Mouse (Mus musculus): Measurements from ENCODE around the gene Mapk1. TPM values are rescaled to one million over a fixed set of nuclear protein-coding genes. Genes with fewer than 3 reads are reported as not detected.

Gene Mapk1
- total RNA-seq, 4 experiments from 2014 or later, result 104 to 111 (median 104) TPM

DNA sequence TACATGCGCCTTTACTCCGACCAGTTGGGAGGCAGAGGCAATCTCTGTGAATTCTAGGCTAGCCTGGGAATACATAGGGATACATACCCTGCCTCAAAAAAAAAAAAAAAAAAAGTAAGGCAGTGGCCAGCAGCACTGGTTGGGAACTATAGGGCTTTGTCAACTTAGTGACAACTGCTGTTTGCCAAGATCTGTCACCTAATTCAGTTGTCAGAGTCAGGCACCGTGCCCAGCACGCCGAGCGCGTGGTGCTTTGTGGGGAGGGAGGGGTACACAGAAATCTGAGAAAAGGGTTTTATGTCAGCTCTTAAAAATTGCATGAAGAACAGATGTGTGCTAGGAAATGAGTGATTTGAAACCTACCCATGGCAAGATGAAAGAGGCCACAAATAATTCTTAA is 94.9 kb downstream of the Mapk1 start:
- no peak for DNase-seq (ENCODE audit: low spot score)

DNA sequence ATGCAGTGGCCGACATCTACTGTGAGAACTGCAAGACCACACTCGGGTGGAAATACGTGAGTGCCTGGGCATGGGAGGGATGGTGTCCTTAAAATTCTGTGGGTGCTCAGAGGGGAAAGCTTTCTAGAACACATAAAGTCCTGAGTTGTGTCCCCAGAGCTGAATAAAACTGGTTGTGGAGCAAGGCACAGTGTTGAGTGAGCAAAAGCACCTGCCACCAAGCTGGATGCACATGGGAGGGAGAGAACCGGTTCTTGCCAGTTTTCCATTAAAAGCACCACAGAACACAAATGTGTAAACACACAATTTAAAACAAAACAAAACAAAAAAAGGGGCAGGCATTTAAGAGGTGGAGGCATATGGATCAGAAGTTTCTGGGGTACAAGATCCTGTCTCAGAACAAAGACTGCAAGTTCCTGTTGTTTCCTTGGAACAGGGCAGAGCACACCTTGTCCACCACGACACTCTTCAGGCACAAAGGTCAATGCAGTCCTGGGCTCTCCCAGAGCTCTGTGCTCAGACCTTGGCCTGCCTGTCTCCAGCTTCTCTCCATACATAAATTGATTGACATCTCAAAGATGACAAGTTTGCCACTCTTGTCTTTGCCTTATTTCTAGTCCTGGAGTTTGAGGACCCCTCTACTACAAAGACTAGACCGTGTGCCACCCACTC is 99.1 kb downstream of the Mapk1 start:
- DNase-seq (ENCODE audit: low spot score), result no peak

DNA sequence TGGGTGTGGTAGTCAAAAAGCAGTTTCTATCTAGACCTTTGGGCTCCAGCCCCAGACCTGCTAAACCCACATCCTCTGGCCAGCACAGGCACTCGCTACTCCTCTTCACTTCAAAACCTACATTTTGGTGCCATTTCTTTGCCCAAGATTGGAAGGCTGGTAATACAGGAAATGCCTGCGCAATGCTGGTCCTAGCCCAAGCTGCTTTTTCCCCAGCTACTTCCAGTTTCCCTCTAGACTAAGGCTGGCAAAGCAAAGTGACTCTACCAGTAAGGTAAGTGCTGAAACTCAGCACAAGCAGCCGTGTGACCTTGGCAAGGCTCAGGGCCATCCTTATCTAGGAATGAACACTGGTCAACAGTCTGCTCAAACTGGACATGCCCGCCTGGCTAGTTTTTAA is 102.5 kb downstream of the Mapk1 start:
- DNase-seq (ENCODE audit: low spot score), result peak; percentile 17

DNA sequence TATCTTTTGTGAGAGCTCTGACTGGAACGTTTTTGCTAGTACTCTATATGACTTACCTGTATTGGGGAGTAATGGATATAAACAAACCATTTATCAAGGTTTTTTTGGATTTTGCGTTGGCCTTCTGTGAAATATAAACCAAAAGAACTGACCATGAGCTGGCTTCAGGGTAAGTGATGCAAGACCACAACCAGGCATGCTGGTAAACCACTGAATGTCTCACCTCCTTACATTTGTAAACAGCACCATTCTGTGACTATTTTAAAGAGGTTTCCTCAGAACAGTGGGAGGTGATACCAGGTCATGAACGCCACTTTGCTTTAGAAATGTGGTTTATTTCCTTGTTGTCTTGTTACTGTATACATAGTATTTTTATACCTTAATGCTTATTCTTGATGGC is 103.1 kb downstream of the Mapk1 start:
- DNase-seq (ENCODE audit: low spot score), result no peak

DNA sequence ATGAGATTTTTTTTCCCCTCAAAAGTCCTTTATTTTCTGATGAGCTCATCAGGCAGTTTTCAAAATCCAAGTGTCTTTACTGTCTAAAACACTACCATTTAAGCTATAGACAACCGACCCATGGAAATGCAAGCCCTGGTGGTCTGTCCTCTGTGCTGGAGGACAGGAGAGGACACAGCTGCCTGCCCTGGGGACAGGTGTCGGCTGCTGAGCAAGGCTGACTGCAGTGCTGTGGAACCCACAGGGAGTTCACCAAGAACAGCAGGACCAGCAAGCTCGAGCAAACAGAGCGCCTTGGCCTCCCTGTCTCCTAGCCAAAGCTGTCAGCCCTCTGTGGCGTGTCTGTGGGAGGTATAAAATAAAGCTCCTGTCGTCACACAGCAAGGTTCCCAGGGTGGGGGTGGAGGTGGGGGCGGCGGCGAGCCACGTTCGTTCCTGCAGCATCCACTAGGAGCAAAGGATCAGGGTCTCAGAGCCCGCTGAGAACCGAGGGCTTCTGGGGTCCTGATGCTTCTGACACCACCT is 103.5 kb downstream of the Mapk1 start:
- DNase-seq (ENCODE audit: low spot score), result no peak

DNA sequence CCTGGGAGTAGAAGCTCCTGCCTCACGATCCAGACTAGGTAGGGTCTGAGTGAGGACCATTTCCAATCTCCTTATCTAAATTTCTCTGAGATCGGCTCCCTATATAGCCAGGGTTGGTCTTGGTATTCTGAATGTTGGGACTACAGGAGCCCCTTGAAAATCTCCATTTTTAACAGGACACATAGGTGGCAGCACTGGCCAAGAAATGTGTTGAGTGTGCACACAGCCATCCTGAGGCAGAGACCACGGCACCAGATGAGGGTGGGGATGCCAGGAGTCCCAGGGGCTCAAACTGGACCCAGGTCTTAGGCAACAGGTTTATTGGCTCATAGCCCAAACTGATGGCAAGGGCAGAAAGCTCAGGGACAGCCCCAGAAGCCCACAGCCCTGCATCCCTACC is 105.2 kb downstream of the Mapk1 start:
- DNase-seq (ENCODE audit: low spot score), result no peak

DNA sequence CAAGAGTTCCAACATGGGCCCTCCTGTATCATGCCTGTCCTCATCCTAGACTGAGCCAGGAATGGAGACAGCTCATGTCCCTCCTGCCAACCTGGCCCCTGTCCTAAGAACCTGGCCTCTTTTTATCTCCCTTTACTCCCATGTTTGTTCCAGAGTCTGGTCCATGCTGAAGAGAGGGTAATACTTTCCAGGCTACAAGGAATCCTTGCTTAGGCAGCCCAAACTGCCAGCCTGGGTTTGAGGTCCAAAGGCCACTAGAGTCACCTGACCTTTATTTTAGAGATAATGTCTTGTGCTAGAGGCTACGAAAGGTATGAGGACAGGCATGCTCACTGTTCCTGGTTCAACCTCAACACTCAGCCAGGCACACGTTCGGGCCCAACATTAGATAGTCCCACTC is 113.8 kb downstream of the Mapk1 start:
- DNase-seq (ENCODE audit: low spot score), result no peak

Other genes with a start within 250 kb of the Mapk1 start
- 1 to 10 TPM in 1 of 4 experiments, under 1 TPM in 2, not detected in 1; 0.19 to 1.0 (median 0.22) TPM for gene Spag6l, start 153.9 kb upstream of the Mapk1 start, total RNA-seq (2022)
- not detected for gene Igll1, start 119.4 kb upstream of the Mapk1 start, total RNA-seq (2022)
- 10 to 100 TPM; 23.7 to 31.4 (median 24.6) TPM for gene Top3b, start 112.6 kb upstream of the Mapk1 start, total RNA-seq (2022)
- gene Vpreb1, start 112.5 kb upstream of the Mapk1 start, total RNA-seq (2022), result not detected
- gene Ppm1f, start 86.9 kb upstream of the Mapk1 start, total RNA-seq (2022), result 10 to 100 TPM; 24.7 to 32.6 (median 29.8) TPM
- 1 to 10 TPM; 1.7 to 3.1 (median 2.1) TPM for gene Ypel1, start 86.3 kb downstream of the Mapk1 start, total RNA-seq (2022)
- gene Ppil2, start 127.9 kb downstream of the Mapk1 start, total RNA-seq (2022), result 10 to 100 TPM; 36.2 to 39.6 (median 38.1) TPM
- gene 2610318N02Rik, start 141.8 kb downstream of the Mapk1 start, total RNA-seq (2022), result not detected
- gene Sdf2l1, start 149.0 kb downstream of the Mapk1 start, total RNA-seq (2022), result 10 to 100 TPM; 11.8 to 26.0 (median 12.9) TPM
- 1 to 10 TPM; 1.8 to 2.6 (median 2.3) TPM for gene Ydjc, start 161.2 kb downstream of the Mapk1 start, total RNA-seq (2022)
- under 1 TPM in 2 of 4 experiments, not detected in 2; 0.31 to 0.33 TPM for gene Ccdc116, start 163.8 kb downstream of the Mapk1 start, total RNA-seq (2022)
- 100 to 1,000 TPM; 107 to 119 (median 114) TPM for gene Ube2l3, start 219.3 kb downstream of the Mapk1 start, total RNA-seq (2022)
- under 1 TPM in 3 of 4 experiments, not detected in 1; 0.14 to 0.44 (median 0.22) TPM for gene Rimbp3, start 225.2 kb downstream of the Mapk1 start, total RNA-seq (2022)

Data from heart, adult 8-10 months (tissue).